Mouse (Mus musculus) gastrocnemius, adult 18-20 months (tissue): ENCODE data around the gene Aspg. TPM values are rescaled to one million over a fixed set of nuclear protein-coding genes. Genes with fewer than 3 reads are reported as not detected.

Experiments
- DNase-seq: peaks from one replicate; pipeline ENCODE4 v3.0.0; 2021; ENCODE audit warnings: low spot score
- total RNA-seq, 2 experiments: library from RNA; stranded (reverse); gene quantifications; 2 replicates each; pipeline ENCODE4 v1.2.3; 2021

The Aspg gene
- total RNA-seq, 2 experiments from 2014 or later = not detected

GRCm38 (mm10) chr12:112147365-112147764 is 40.9 kb downstream of the Aspg start:
- no peak for DNase-seq

GRCm38 (mm10) chr12:112150011-112150410 is 43.5 kb downstream of the Aspg start:
- no peak for DNase-seq

- no peak for DNase-seq
Observed at GRCm38 (mm10) chr12:112151244-112151979, 44.9 kb downstream of the Aspg start.

- no peak for DNase-seq
Observed at GRCm38 (mm10) chr12:112151980-112152362, 45.5 kb downstream of the Aspg start.

- no peak for DNase-seq
Observed at GRCm38 (mm10) chr12:112153597-112153996, 47.1 kb downstream of the Aspg start.

GRCm38 (mm10) chr12:112154476-112154875 is 48.0 kb downstream of the Aspg start:
- no peak for DNase-seq

GRCm38 (mm10) chr12:112155218-112156051 is 49.0 kb downstream of the Aspg start:
- DNase-seq = no peak

- no peak for DNase-seq
Observed at GRCm38 (mm10) chr12:112156804-112157203, 50.3 kb downstream of the Aspg start.

- DNase-seq = no peak
Observed at GRCm38 (mm10) chr12:112158246-112158645, 51.8 kb downstream of the Aspg start.

GRCm38 (mm10) chr12:112158784-112159183 is 52.3 kb downstream of the Aspg start:
- no peak for DNase-seq

- no peak for DNase-seq
Observed at GRCm38 (mm10) chr12:112163981-112164839, 57.7 kb downstream of the Aspg start.

GRCm38 (mm10) chr12:112164840-112165219 is 58.4 kb downstream of the Aspg start:
- DNase-seq = no peak

GRCm38 (mm10) chr12:112169240-112169639 is 62.8 kb downstream of the Aspg start:
- DNase-seq = peak; percentile 61

- DNase-seq = no peak
Observed at GRCm38 (mm10) chr12:112170671-112171574, 64.4 kb downstream of the Aspg start.

GRCm38 (mm10) chr12:112171657-112172056 is 65.2 kb downstream of the Aspg start:
- DNase-seq = no peak

GRCm38 (mm10) chr12:112172214-112172613 is 65.7 kb downstream of the Aspg start:
- no peak for DNase-seq
